Mouse (Mus musculus) midbrain, embryonic 14.5 days (tissue): ENCODE data around the gene Samd11. TPM values are rescaled to one million over a fixed set of nuclear protein-coding genes. Genes with fewer than 3 reads are reported as not detected.

Source experiments
- ATAC-seq: fragments of 200-750 bp; cut with Nextera tagmentation; 2 replicates; pipeline ENCODE4 v1.8.0; 2017; ENCODE audit warnings: moderate number of reproducible peaks, moderate library complexity; ENCODE audit not compliant: low FRiP score, low TSS enrichment
- DNase-seq: peaks from one replicate; pipeline ENCODE4 v3.0.0-alpha.2; 2015
- H3K27ac ChIP-seq: fragments of 300-500 bp; sonication (generic); replicated peaks from 2 replicates; pipeline ENCODE4 v1.5.1; 2014; ENCODE audit warnings: mild to moderate bottlenecking, low read depth, low read length, moderate library complexity
- H3K27me3 ChIP-seq: fragments of 300-500 bp; sonication (generic); 2 replicates; pipeline ENCODE4 v1.6.1; 2014; ENCODE audit warnings: low read length, control low read depth, mixed read lengths; ENCODE audit not compliant: control insufficient read depth, insufficient read depth
- H3K36me3 ChIP-seq: fragments of 300-500 bp; sonication (generic); 2 replicates; pipeline ENCODE4 v1.6.1; 2014; ENCODE audit warnings: low read length, control low read depth; ENCODE audit not compliant: control insufficient read depth, insufficient read depth
- H3K4me1 ChIP-seq: fragments of 300-500 bp; sonication (generic); 2 replicates; pipeline ENCODE4 v1.6.1; 2014; ENCODE audit warnings: mild to moderate bottlenecking, antibody characterized with exemption, low read length, control low read depth; ENCODE audit not compliant: control insufficient read depth, insufficient read depth
- H3K4me2 ChIP-seq: fragments of 300-500 bp; sonication (generic); 2 replicates; pipeline ENCODE4 v1.6.1; 2014; ENCODE audit warnings: mild to moderate bottlenecking, low read length, moderate library complexity
- H3K4me3 ChIP-seq: fragments of 300-500 bp; sonication (generic); replicated peaks from 2 replicates; pipeline ENCODE4 v1.5.1; 2014; ENCODE audit warnings: low read depth, low read length
- H3K9ac ChIP-seq: fragments of 300-500 bp; sonication (generic); replicated peaks from 2 replicates; pipeline ENCODE4 v1.6.1; 2014; ENCODE audit warnings: mild to moderate bottlenecking, low read length, moderate library complexity
- H3K9me3 ChIP-seq: fragments of 300-500 bp; sonication (generic); 2 replicates; pipeline ENCODE4 v1.6.1; 2016; ENCODE audit warnings: low read length, control low read depth, mixed read lengths; ENCODE audit not compliant: control insufficient read depth
- WGBS: fragments of 180-500 bp; shearing (Covaris S2); extraction: QIAGEN DNeasy Blood & Tissue Kit; methylation state at CpG from one replicate; pipeline ENCODE4 v1.1.7; 2014; 5-methylcytosine and 5-hydroxymethylcytosine counted together
- polyA plus RNA-seq: library from polyadenylated mRNA; unstranded; fragments of >200 nt; fragmentation: Nextera tagmentation; extraction: Ambion mirVana; gene quantifications from 2 replicates; pipeline ENCODE4 v1.2.1, GENCODE M21; 2014

Gene Samd11
- polyA plus RNA-seq, 1 experiment from 2014 or later: 4.4 TPM

- Histone ChIP-seq H3K36me3 (no peaks in the 10 kb centered on the region), H3K27ac (peak overlapping the region; percentile 70), H3K4me1 (peaks cover 17% of the 10 kb centered on the region), H3K27me3 (peaks cover 5% of the 10 kb centered on the region; the same call in 1 of the 2 replicates), H3K4me2 (peak overlapping the region; percentile 94), H3K9me3 (no peaks in the 10 kb centered on the region), H3K4me3 (peak overlapping the region; percentile 51), H3K9ac (peak overlapping the region; percentile 63)
- peak; percentile 43; the same call in 1 of the 2 replicates for ATAC-seq
- DNase-seq: peak; percentile 71
- WGBS: under 1% methylated on average over 49 of the region's 49 CpGs
These were observed 51.9 kb downstream of the Samd11 start for GRCm38 (mm10) chr4:156203413-156204131.

DNA sequence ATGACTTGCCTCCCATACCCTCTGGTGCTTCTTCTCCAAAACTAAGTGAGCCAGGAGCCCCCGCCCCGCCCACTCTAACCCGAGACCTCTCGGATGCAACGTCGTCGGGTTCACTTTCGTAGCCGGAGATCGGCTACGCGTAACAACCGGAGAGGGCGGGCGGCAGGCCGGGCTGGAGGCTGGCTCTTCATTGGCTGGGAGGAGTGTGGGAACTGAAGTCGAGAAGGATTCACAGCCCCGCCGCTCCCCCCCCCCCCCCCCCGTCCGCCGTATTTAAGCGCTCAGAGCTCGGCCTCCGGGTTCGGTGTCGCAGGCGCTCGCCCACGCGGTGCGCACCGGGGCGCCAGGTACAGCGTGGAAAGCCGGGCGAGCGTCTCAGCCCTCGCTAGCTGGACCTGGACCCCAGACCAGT, 52.5 kb downstream of the Samd11 start, which contains the start of gene AW011738:
Gene AW011738, plus strand, starts transcription at position 304 of the 412 bp plus-strand sequence.
- H3K4me2 ChIP-seq: peak within 1 kb of the TSS; percentile 94
- DNase-seq (peak; percentile 82), ATAC-seq (peak; percentile 79)
- H3K36me3 ChIP-seq: no peaks in the 10 kb centered on the region
- peak within 1 kb of the TSS; percentile 63 for H3K9ac ChIP-seq
- H3K27me3 ChIP-seq: peaks cover 5% of the 10 kb centered on the region; the same call in 1 of the 2 replicates
- no peaks in the 10 kb centered on the region for H3K9me3 ChIP-seq
- H3K4me1 ChIP-seq: peaks cover 17% of the 10 kb centered on the region
- peak within 1 kb of the TSS; percentile 70 for H3K27ac ChIP-seq
- WGBS: under 1% methylated on average over 35 of the region's 39 CpGs
- peak within 1 kb of the TSS; percentile 51 for H3K4me3 ChIP-seq

DNA sequence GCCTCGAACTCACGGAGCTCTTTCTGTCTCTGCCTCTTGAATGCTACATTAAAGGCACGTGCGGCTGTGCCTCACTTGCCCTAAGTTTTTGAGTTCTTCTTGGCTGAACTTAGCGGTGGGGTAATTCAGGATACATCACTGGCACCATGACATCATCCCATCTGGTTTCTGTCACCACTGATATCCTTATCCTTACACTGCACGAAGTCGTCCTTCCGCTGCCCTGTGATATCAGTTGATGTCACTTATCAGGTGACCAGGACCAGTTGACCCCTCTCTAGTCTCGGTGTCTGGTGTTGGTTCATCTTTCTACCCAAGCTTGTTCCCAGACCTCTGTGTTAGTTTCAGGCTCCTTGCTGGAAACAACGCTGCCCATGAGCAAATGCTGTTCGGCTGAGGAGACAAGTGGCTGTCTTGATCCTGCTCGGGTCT, 53.0 kb downstream of the Samd11 start:
- peak overlapping the region; percentile 63; the same call in 1 of the 2 replicates for H3K9ac ChIP-seq
- no peaks in the 10 kb centered on the region for H3K9me3 ChIP-seq
- ATAC-seq (no peak), DNase-seq (no peak)
- peak overlapping the region; percentile 51 for H3K4me3 ChIP-seq
- no peaks in the 10 kb centered on the region for H3K36me3 ChIP-seq
- peak overlapping the region; percentile 94 for H3K4me2 ChIP-seq
- H3K27me3 ChIP-seq: peaks cover 5% of the 10 kb centered on the region; the same call in 1 of the 2 replicates
- 46% methylated on average over 12 of the region's 12 CpGs for WGBS
- no peak overlapping the region; the same call in 1 of the 2 replicates for H3K27ac ChIP-seq
- H3K4me1 ChIP-seq: peaks cover 17% of the 10 kb centered on the region

GRCm38 (mm10) chr4:156200623-156201475, 54.6 kb downstream of the Samd11 start, which contains the start of gene Isg15:
Gene Isg15 (minus strand): TSS chr4:156200818.
- H3K4me2 ChIP-seq: no peak within 1 kb of the TSS
- H3K4me1 ChIP-seq: peaks cover 17% of the 10 kb centered on the region
- no peak within 1 kb of the TSS for H3K4me3 ChIP-seq
- no peak within 1 kb of the TSS for H3K9ac ChIP-seq
- ATAC-seq (no peak), DNase-seq (no peak)
- no peaks in the 10 kb centered on the region for H3K9me3 ChIP-seq
- WGBS: 70% methylated on average over 10 of the region's 10 CpGs
- no peaks in the 10 kb centered on the region for H3K36me3 ChIP-seq
- H3K27ac ChIP-seq: no peak within 1 kb of the TSS
- H3K27me3 ChIP-seq: peaks cover 5% of the 10 kb centered on the region; the same call in 1 of the 2 replicates

- Histone ChIP-seq H3K9me3 (no peaks in the 10 kb centered on the region), H3K27ac (peak overlapping the region; percentile 93), H3K4me1 (peaks cover 27% of the 10 kb centered on the region), H3K4me3 (peak overlapping the region; percentile 90), H3K9ac (peak overlapping the region; percentile 59), H3K4me2 (peak overlapping the region; percentile 88), H3K36me3 (peaks cover 10% of the 10 kb centered on the region; the same call in 1 of the 2 replicates), H3K27me3 (no peaks in the 10 kb centered on the region)
- peak; percentile 92 for ATAC-seq
- DNase-seq: no peak
- WGBS: under 1% methylated on average over 26 of the region's 26 CpGs
These were observed 57.6 kb downstream of the Samd11 start for GRCm38 (mm10) chr4:156197829-156198205.

GRCm38 (mm10) chr4:156197131-156197828, 58.2 kb downstream of the Samd11 start, which contains the start of gene Agrn:
Gene Agrn (minus strand): TSS chr4:156197488.
- ATAC-seq: peak; percentile 87

More at GRCm38 (mm10) chr4:156197131-156197828, 58.2 kb downstream of the Samd11 start, which contains the start of gene Agrn:
- under 1% methylated on average over 57 of the region's 88 CpGs for WGBS
- Histone ChIP-seq H3K36me3 (peaks cover 16% of the 10 kb centered on the region; the same call in 1 of the 2 replicates), H3K27me3 (no peaks in the 10 kb centered on the region), H3K9ac (peak within 1 kb of the TSS; percentile 80), H3K4me3 (peak within 1 kb of the TSS; percentile 90), H3K4me2 (peak within 1 kb of the TSS; percentile 88), H3K9me3 (no peaks in the 10 kb centered on the region), H3K4me1 (peaks cover 27% of the 10 kb centered on the region), H3K27ac (peak within 1 kb of the TSS; percentile 93)
- DNase-seq: peak; percentile 93
